Comparison of ENCODE assay signal across 19 mouse cellular contexts in the genomic region with DNA sequence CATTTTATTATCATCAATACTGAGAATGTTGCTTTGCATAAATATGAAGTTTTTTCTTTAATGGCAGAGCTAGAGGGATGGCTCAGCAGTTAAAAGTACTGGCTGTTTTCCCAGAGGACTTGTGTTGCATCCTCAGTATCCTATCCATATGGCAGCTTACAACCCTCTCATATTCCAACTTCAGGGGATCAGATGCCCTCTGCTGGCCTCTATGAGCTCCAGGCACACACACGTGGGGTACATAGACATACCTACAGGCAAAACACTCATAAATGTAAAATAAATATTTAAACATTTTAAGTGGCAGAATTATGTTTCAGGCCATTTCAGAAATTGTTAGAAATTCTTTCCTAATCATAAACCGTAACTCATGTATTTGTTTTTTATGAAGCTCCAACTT. TPM values are rescaled to one million over a fixed set of nuclear protein-coding genes. Genes with fewer than 3 reads are reported as not detected.
DNase-seq lines count a peak whose midpoint lies in the region; ATAC-seq and TF ChIP-seq lines count a peak whose summit lies in the region.
"Had no signal": no experiment of that assay in that cellular context is flagged by ENCODE, and none has a peak within 500 bp of the region (broad histone marks: within the 10 kb centered on the region; RNA-seq: fewer than 3 reads in every experiment).

No protein-coding gene starts in this region.

- no peak overlapping the region for H3K4me3 ChIP-seq in heart, adult 2 months
- no peak overlapping the region for H3K4me3 ChIP-seq in lung, embryonic 14.5 days (ENCODE audit: low read depth, low read length)
- no peak overlapping the region for H3K4me3 ChIP-seq in ES-Bruce4 (ENCODE audit: low read depth, low read length)
- no peak overlapping the region for H3K4me3 ChIP-seq in stomach, postnatal 0 days (ENCODE audit: low read depth, low read length)
- H3K4me3 ChIP-seq: hindbrain, embryonic 15.5 days; limb, embryonic 10.5 days had no signal

- no peak for TF ChIP-seq POLR2A in heart, adult 2 months (IDR thresholded peaks at IDR 0.05; ENCODE audit: insufficient read depth, low read depth, low read length)
- TF ChIP-seq POLR2A in ES-Bruce4 (IDR thresholded peaks at IDR 0.05; ENCODE audit: insufficient read depth, low read length): no peak

- 85% methylated on average over 2 of the region's 2 CpGs for WGBS in heart, adult 2 months
- 70% methylated on average over 2 of the region's 2 CpGs for WGBS in lung, embryonic 14.5 days
- 86% methylated on average over 2 of the region's 2 CpGs for WGBS in stomach, postnatal 0 days

- H3K9ac ChIP-seq in heart, adult 2 months (ENCODE audit: low read depth, low read length): no peak overlapping the region
- no peak overlapping the region for H3K9ac ChIP-seq in lung, embryonic 14.5 days
- H3K9ac ChIP-seq in ES-Bruce4 (ENCODE audit: low read depth, poor library complexity, severe bottlenecking): no peak overlapping the region
- H3K9ac ChIP-seq in stomach, postnatal 0 days (ENCODE audit: low read length): no peak overlapping the region
- H3K9ac ChIP-seq: hindbrain, embryonic 15.5 days had no signal

- H3K4me1 ChIP-seq in heart, adult 2 months (ENCODE audit: control insufficient read depth, insufficient read depth, low read length): no peaks in the 10 kb centered on the region
- no peaks in the 10 kb centered on the region for H3K4me1 ChIP-seq in lung, embryonic 14.5 days (ENCODE audit: insufficient read depth)
- no peaks in the 10 kb centered on the region for H3K4me1 ChIP-seq in ES-Bruce4 (ENCODE audit: control insufficient read depth, insufficient read depth, low read length)
- no peaks in the 10 kb centered on the region for H3K4me1 ChIP-seq in stomach, postnatal 0 days (replicated peaks; ENCODE audit: control insufficient read depth, insufficient read depth)
- H3K4me1 ChIP-seq: hindbrain, embryonic 15.5 days had no signal

- no peaks in the 10 kb centered on the region for H3K27me3 ChIP-seq in heart, adult 2 months (ENCODE audit: control insufficient read depth, insufficient read depth, low read length)
- H3K27me3 ChIP-seq in lung, embryonic 14.5 days (ENCODE audit: insufficient read depth, low read length): no peaks in the 10 kb centered on the region
- no peaks in the 10 kb centered on the region for H3K27me3 ChIP-seq in ES-Bruce4 (ENCODE audit: control insufficient read depth, insufficient read depth, low read length, poor library complexity, severe bottlenecking)
- no peaks in the 10 kb centered on the region for H3K27me3 ChIP-seq in stomach, postnatal 0 days (ENCODE audit: control insufficient read depth, insufficient read depth, low read length)
- H3K27me3 ChIP-seq: hindbrain, embryonic 15.5 days had no signal

- H3K36me3 ChIP-seq in heart, adult 2 months (ENCODE audit: control insufficient read depth, insufficient read depth, low read length): no peaks in the 10 kb centered on the region
- no peaks in the 10 kb centered on the region for H3K36me3 ChIP-seq in lung, embryonic 14.5 days (ENCODE audit: insufficient read depth)
- no peaks in the 10 kb centered on the region for H3K36me3 ChIP-seq in ES-Bruce4 (ENCODE audit: control insufficient read depth, insufficient read depth, low read length, poor library complexity, severe bottlenecking)
- no peaks in the 10 kb centered on the region for H3K36me3 ChIP-seq in stomach, postnatal 0 days (ENCODE audit: control insufficient read depth, insufficient read depth, low read length)
- H3K36me3 ChIP-seq: hindbrain, embryonic 15.5 days; limb, embryonic 10.5 days had no signal

- peak; percentile 10; the same call in 1 of the 2 replicates for TF ChIP-seq CTCF in heart, adult 2 months (IDR thresholded peaks at IDR 0.05)
- 0 out of 2 replicates have a peak, but pooled peaks have one; percentile 10 for TF ChIP-seq CTCF in lung, embryonic 14.5 days (IDR thresholded peaks at IDR 0.05; ENCODE audit: low read depth)
- peak; percentile 24 for TF ChIP-seq CTCF in ES-Bruce4 (IDR thresholded peaks at IDR 0.05; ENCODE audit: low read depth, low read length)
- TF ChIP-seq CTCF in stomach, postnatal 0 days (IDR thresholded peaks at IDR 0.05; ENCODE audit: low read depth): peak; percentile 30

- no peak for TF ChIP-seq EP300 in heart, adult 2 months (IDR thresholded peaks at IDR 0.05; ENCODE audit: insufficient read depth, low read depth, low read length)
- TF ChIP-seq EP300 in ES-Bruce4 (IDR thresholded peaks at IDR 0.05; ENCODE audit: insufficient read depth, low read depth, low read length): no peak
- TF ChIP-seq EP300 in stomach, postnatal 0 days (optimal IDR thresholded peaks at IDR 0.05): no peak

- DNase-seq in heart, adult 2 months: no peak
- no peak for DNase-seq in heart, adult 9 months (ENCODE audit: low spot score in 2 of 2)
- DNase-seq in lung, embryonic 14.5 days: no peak
- DNase-seq in lung, postnatal 14 days: no peak
- no peak for DNase-seq in stomach, postnatal 0 days (ENCODE audit: low spot score)
- no peak for DNase-seq in heart, adult 18-20 months
- DNase-seq: adrenal gland, postnatal 36 days; B cell, adult 2 months; cerebellum, adult 8-10 months; heart, postnatal 4 days; kidney, adult 2 months; kidney, postnatal 14 days; layer of hippocampus, adult 9-11 months; retina, postnatal 1 day; thymus, postnatal 14 days had no signal

- no peak overlapping the region for H3K4me2 ChIP-seq in lung, embryonic 14.5 days
- H3K4me2 ChIP-seq in stomach, postnatal 0 days (replicated peaks; ENCODE audit: low read depth): no peak overlapping the region
- H3K4me2 ChIP-seq: hindbrain, embryonic 15.5 days had no signal

- no peak for ATAC-seq in lung, embryonic 14.5 days (ENCODE audit: insufficient read depth)
- ATAC-seq in stomach, postnatal 0 days (ENCODE audit: low FRiP score, low TSS enrichment): no peak
- ATAC-seq: midbrain, embryonic 16.5 days had no signal

- H3K9me3 ChIP-seq in lung, embryonic 14.5 days (ENCODE audit: low read depth, low read length): no peaks in the 10 kb centered on the region
- no peaks in the 10 kb centered on the region for H3K9me3 ChIP-seq in ES-Bruce4 (replicated peaks; ENCODE audit: control insufficient read depth, insufficient read depth, low read length, poor library complexity, severe bottlenecking)
- no peaks in the 10 kb centered on the region for H3K9me3 ChIP-seq in stomach, postnatal 0 days (ENCODE audit: control insufficient read depth, low read length)
- H3K9me3 ChIP-seq: hindbrain, embryonic 15.5 days; limb, embryonic 10.5 days had no signal

- H3K79me2 ChIP-seq in heart, adult 2 months (replicated peaks; ENCODE audit: control insufficient read depth, insufficient read depth, low read length): no peaks in the 10 kb centered on the region

- intact Hi-C loops in heart, adult 2 months (cut with DNase I): no loop called here

- H3K27ac ChIP-seq in heart, adult 2 months: no peak overlapping the region
- no peak overlapping the region for H3K27ac ChIP-seq in lung, embryonic 14.5 days (ENCODE audit: low read depth)
- H3K27ac ChIP-seq in ES-Bruce4 (ENCODE audit: insufficient read depth, low read length): no peak overlapping the region
- H3K27ac ChIP-seq in stomach, postnatal 0 days (replicated peaks): no peak overlapping the region
- H3K27ac ChIP-seq: hindbrain, embryonic 15.5 days; limb, embryonic 10.5 days had no signal

RNA-seq across cellular contexts. Expression of a gene that starts 43.5 kb away (rescaled TPM):
- total RNA-seq in heart, adult 2 months (2021): 10 to 100 TPM; 18.5 to 20.5 TPM
- polyA plus RNA-seq in heart, adult 2 months (2012; rRNA removed): 2.5 and 5.9 TPM in 2 replicates
- 6.8 and 7.0 TPM in 2 replicates for polyA plus RNA-seq in lung, embryonic 14.5 days (2014; fragmentation: Nextera tagmentation; extraction: Ambion mirVana)
- polyA plus RNA-seq in ES-Bruce4 (2011; ENCODE audit: insufficient read depth, insufficient read length, low read depth, missing spikeins): 14.1 and 17.1 TPM in 2 replicates
- 2.5 and 2.6 TPM in 2 replicates for polyA plus RNA-seq in stomach, postnatal 0 days (2015; fragmentation: Nextera tagmentation; extraction: Ambion mirVana)
- 10 to 100 TPM; 18.7 to 18.8 TPM for total RNA-seq in heart, adult 18-20 months (2021)
